Mouse (Mus musculus) heart, embryonic 10.5 days (tissue): ENCODE data around the gene Pappa. TPM values are rescaled to one million over a fixed set of nuclear protein-coding genes. Genes with fewer than 3 reads are reported as not detected.

Experiments used
- DNase-seq: peaks from one replicate; pipeline ENCODE4 v3.0.0-alpha.2; 2017; ENCODE audit warnings: low spot score
- H3K27ac ChIP-seq: fragments of 300-500 bp; sonication (generic); 2 replicates; pipeline ENCODE4 v1.5.1; 2016; ENCODE audit warnings: mild to moderate bottlenecking
- H3K27me3 ChIP-seq: fragments of 300-500 bp; sonication (generic); 2 replicates; pipeline ENCODE4 v1.6.1; 2016; ENCODE audit warnings: mild to moderate bottlenecking; ENCODE audit not compliant: poor library complexity, insufficient read depth, severe bottlenecking
- H3K36me3 ChIP-seq: fragments of 300-500 bp; sonication (generic); 2 replicates; pipeline ENCODE4 v1.6.1; 2016; ENCODE audit warnings: mild to moderate bottlenecking, moderate library complexity
- H3K4me1 ChIP-seq: fragments of 300-500 bp; sonication (generic); 2 replicates; pipeline ENCODE4 v1.6.1; 2016; ENCODE audit warnings: mild to moderate bottlenecking
- H3K4me3 ChIP-seq: fragments of 300-500 bp; sonication (generic); 2 replicates; pipeline ENCODE4 v1.5.1; 2016; ENCODE audit warnings: mild to moderate bottlenecking, moderate library complexity
- H3K9me3 ChIP-seq: fragments of 300-500 bp; sonication (generic); 2 replicates; pipeline ENCODE4 v1.6.1; 2016; ENCODE audit warnings: mild to moderate bottlenecking, moderate library complexity
- WGBS: fragments of 180-500 bp; shearing (Covaris S2); methylation state at CpG from one replicate; pipeline ENCODE4 v1.1.7; 2016; 5-methylcytosine and 5-hydroxymethylcytosine counted together
- polyA plus RNA-seq: library from polyadenylated mRNA; unstranded; fragments of >200 nt; fragmentation: Nextera tagmentation; extraction: Ambion mirVana; gene quantifications from 2 replicates; pipeline ENCODE4 v1.2.1, GENCODE M21; 2016

The Pappa gene
- polyA plus RNA-seq, 1 experiment from 2014 or later = 1.1 TPM

GRCm38 (mm10) chr4:65399457-65399856, 275.5 kb downstream of the Pappa start:
- Histone ChIP-seq H3K9me3 (no peaks in the 10 kb centered on the region), H3K4me3 (no peak overlapping the region), H3K27me3 (peaks cover 18% of the 10 kb centered on the region; the same call in 1 of the 2 replicates), H3K4me1 (peaks cover 7% of the 10 kb centered on the region; the same call in 1 of the 2 replicates), H3K27ac (no peak overlapping the region), H3K36me3 (no peaks in the 10 kb centered on the region)
- 90% methylated on average over 4 of the region's 4 CpGs for WGBS
- no peak for DNase-seq

- peaks cover 7% of the 10 kb centered on the region; the same call in 1 of the 2 replicates for H3K4me1 ChIP-seq
- no peaks in the 10 kb centered on the region for H3K36me3 ChIP-seq
- no peak overlapping the region for H3K4me3 ChIP-seq
- H3K9me3 ChIP-seq = no peaks in the 10 kb centered on the region
- H3K27ac ChIP-seq = no peak overlapping the region
- 72% methylated on average over 5 of the region's 5 CpGs for WGBS
- H3K27me3 ChIP-seq = 0 out of 2 replicates have a peak, but pooled peaks cover 13% of the 10 kb centered on the region
- DNase-seq = no peak
Observed at GRCm38 (mm10) chr4:65402286-65402685, 278.3 kb downstream of the Pappa start.

DNA sequence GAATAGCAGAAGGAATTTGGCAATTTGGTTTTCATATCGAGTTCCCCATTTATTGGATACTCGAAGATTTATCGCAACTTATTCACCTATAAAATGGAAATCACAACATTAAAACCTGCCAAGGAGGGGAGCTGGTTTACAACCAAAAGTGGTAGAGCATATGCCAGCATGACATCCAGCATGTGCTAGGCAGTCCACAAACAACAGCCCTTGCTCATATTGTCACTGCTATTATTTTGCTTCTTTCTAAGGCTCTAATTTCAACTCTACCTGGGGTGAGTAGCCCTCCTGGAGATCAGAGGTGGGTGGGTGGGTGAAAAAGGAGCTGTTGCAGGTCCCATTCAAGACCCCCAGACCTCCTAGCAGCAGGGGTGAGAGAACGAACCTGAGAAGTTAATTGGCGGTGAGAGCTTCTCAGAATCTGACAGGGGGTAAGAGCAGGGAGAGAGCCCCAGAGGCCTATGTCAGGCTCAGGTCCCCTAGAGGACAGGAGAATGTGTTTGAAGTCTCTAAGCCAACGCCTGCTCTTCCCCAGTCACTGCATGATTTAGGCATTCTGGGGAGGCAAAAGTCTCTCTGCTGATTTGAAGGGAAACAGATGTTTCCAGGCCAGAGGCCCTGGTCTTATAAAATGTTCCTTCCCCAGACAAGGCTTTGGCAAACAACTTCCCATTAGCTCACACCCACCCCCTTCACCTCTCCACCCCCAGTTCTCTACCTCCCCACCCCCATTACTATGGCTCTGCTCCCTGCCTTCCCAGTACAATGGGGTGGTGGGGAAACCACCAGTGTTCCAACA, 279.1 kb downstream of the Pappa start:
- no peak overlapping the region for H3K27ac ChIP-seq
- DNase-seq = no peak

More for the DNA sequence above, 279.1 kb downstream of the Pappa start:
- H3K36me3 ChIP-seq = no peaks in the 10 kb centered on the region
- WGBS = 47% methylated on average over 6 of the region's 6 CpGs
- peaks cover 7% of the 10 kb centered on the region; the same call in 1 of the 2 replicates for H3K4me1 ChIP-seq
- H3K9me3 ChIP-seq = no peaks in the 10 kb centered on the region
- 0 out of 2 replicates have a peak, but pooled peaks cover 13% of the 10 kb centered on the region for H3K27me3 ChIP-seq
- H3K4me3 ChIP-seq = no peak overlapping the region
